Mouse (Mus musculus): ENCODE data around the gene Psmb8.

GRCm38 (mm10) chr17:34206731-34207130 is 9.2 kb downstream of the Psmb8 start:
- TF ChIP-seq CTCF (IDR thresholded peaks at IDR 0.05) (no peak), POLR2A (IDR thresholded peaks at IDR 0.05; ENCODE audit: insufficient read depth, low read depth, low read length) (no peak), EP300 (IDR thresholded peaks at IDR 0.05; ENCODE audit: insufficient read depth, low read depth, low read length) (no peak)

Data from heart, adult 2 months (tissue).